Mouse (Mus musculus) lung, postnatal 0 days (tissue): ENCODE measurements at regions not wholly inside any gene's neighbourhood (a gene's known extent, or its start where the extent isn't known, plus 50 kb on each side); places are given as distances from the start of the nearest gene placed in this dataset.

Experiments
- CTCF ChIP-seq: IDR thresholded peaks from 2 replicates; pipeline ENCODE4 v1.5.1; 2016; ENCODE audit warnings: antibody characterized with exemption, mild to moderate bottlenecking
- EP300 ChIP-seq: IDR thresholded peaks from 2 replicates; pipeline ENCODE4 v1.6.1; 2016; ENCODE audit warnings: antibody characterized with exemption, mild to moderate bottlenecking, control low read depth

GRCm38 (mm10) chr11:56238745-56239144, 197.9 kb upstream of the Nmur2 start:
- TF ChIP-seq CTCF (no peak), EP300 (no peak)
